Mouse (Mus musculus): ENCODE measurements around the gene Nrg4. TPM values are rescaled to one million over a fixed set of nuclear protein-coding genes. Genes with fewer than 3 reads are reported as not detected.

The Nrg4 gene
- polyA plus RNA-seq, 1 experiment: 0.19 TPM

GRCm38 (mm10) chr9:55361969-55362368 lies 35.3 kb upstream of the Nrg4 start:
- H3K4me3 ChIP-seq: no peak overlapping the region
- H3K4me2 ChIP-seq (ENCODE audit: low read depth): peak overlapping the region; percentile 32
- no peak for TF ChIP-seq MYOD1 (IDR thresholded peaks at IDR 0.05; ENCODE audit: control insufficient read depth in 1 of 3, insufficient read length in 2 of 3, low read depth in 2 of 3)
- no peak for TF ChIP-seq USF1 (IDR thresholded peaks at IDR 0.05; ENCODE audit: low read depth)
- no peak for TF ChIP-seq TCF12 (IDR thresholded peaks at IDR 0.05; ENCODE audit: insufficient read depth, poor library complexity, severe bottlenecking)
- TF ChIP-seq TCF3 (IDR thresholded peaks at IDR 0.05; ENCODE audit: insufficient read length, low read depth): no peak
- TF ChIP-seq E2F4 (IDR thresholded peaks at IDR 0.05; ENCODE audit: insufficient read depth): no peak
- no peak for TF ChIP-seq SRF (IDR thresholded peaks at IDR 0.05; ENCODE audit: control insufficient read depth, insufficient read length, low read depth)
- no peak for TF ChIP-seq CEBPB (IDR thresholded peaks at IDR 0.05; ENCODE audit: insufficient read depth, poor library complexity, severe bottlenecking)
- TF ChIP-seq POLR2A (IDR thresholded peaks at IDR 0.05; ENCODE audit: insufficient read length, low read depth): no peak
- TF ChIP-seq REST (IDR thresholded peaks at IDR 0.05; ENCODE audit: insufficient read depth, insufficient read length): no peak
- no peak for TF ChIP-seq POLR2AphosphoS2 (IDR thresholded peaks at IDR 0.05; ENCODE audit: insufficient read length, low read depth)
- TF ChIP-seq MYOG (IDR thresholded peaks at IDR 0.05; ENCODE audit: control insufficient read depth in 1 of 3, insufficient read depth in 1 of 3, insufficient read length in 2 of 3, low read depth in 2 of 3): no peak
- TF ChIP-seq MAX (IDR thresholded peaks at IDR 0.05; ENCODE audit: low read depth): no peak
- H3K36me3 ChIP-seq (ENCODE audit: control insufficient read depth, insufficient read depth): no peaks in the 10 kb centered on the region
- H3K27me3 ChIP-seq (ENCODE audit: control insufficient read depth, insufficient read depth, insufficient read length): peaks cover 6% of the 10 kb centered on the region
- H3K79me2 ChIP-seq (ENCODE audit: control insufficient read depth, insufficient read depth): no peaks in the 10 kb centered on the region
- H3ac ChIP-seq (ENCODE audit: control insufficient read depth, insufficient read length): no peak overlapping the region

- peaks cover 6% of the 10 kb centered on the region for H3K27me3 ChIP-seq (ENCODE audit: control insufficient read depth, insufficient read depth, insufficient read length)
- H3K4me2 ChIP-seq (ENCODE audit: low read depth): no peak overlapping the region
- no peak overlapping the region for H3ac ChIP-seq (ENCODE audit: control insufficient read depth, insufficient read length)
- no peak overlapping the region for H3K4me3 ChIP-seq
- H3K36me3 ChIP-seq (ENCODE audit: control insufficient read depth, insufficient read depth): no peaks in the 10 kb centered on the region
- no peak for TF ChIP-seq SRF (IDR thresholded peaks at IDR 0.05; ENCODE audit: control insufficient read depth, insufficient read length, low read depth)
- TF ChIP-seq POLR2A (IDR thresholded peaks at IDR 0.05; ENCODE audit: insufficient read length, low read depth): no peak
- TF ChIP-seq POLR2AphosphoS2 (IDR thresholded peaks at IDR 0.05; ENCODE audit: insufficient read length, low read depth): no peak
- TF ChIP-seq REST (IDR thresholded peaks at IDR 0.05; ENCODE audit: insufficient read depth, insufficient read length): no peak
- TF ChIP-seq MAX (IDR thresholded peaks at IDR 0.05; ENCODE audit: low read depth): no peak
- no peak for TF ChIP-seq CEBPB (IDR thresholded peaks at IDR 0.05; ENCODE audit: insufficient read depth, poor library complexity, severe bottlenecking)
- TF ChIP-seq MYOD1 (IDR thresholded peaks at IDR 0.05; ENCODE audit: control insufficient read depth in 1 of 3, insufficient read length in 2 of 3, low read depth in 2 of 3): no peak
- TF ChIP-seq TCF3 (IDR thresholded peaks at IDR 0.05; ENCODE audit: insufficient read length, low read depth): no peak
- no peaks in the 10 kb centered on the region for H3K79me2 ChIP-seq (ENCODE audit: control insufficient read depth, insufficient read depth)
Measured at GRCm38 (mm10) chr9:55360861-55361260, 34.2 kb upstream of the Nrg4 start.

GRCm38 (mm10) chr9:55360372-55360771 lies 33.7 kb upstream of the Nrg4 start:
- TF ChIP-seq POLR2AphosphoS2 (IDR thresholded peaks at IDR 0.05; ENCODE audit: insufficient read length, low read depth) (no peak), POLR2A (IDR thresholded peaks at IDR 0.05; ENCODE audit: insufficient read length, low read depth) (no peak), MYOD1 (IDR thresholded peaks at IDR 0.05; ENCODE audit: control insufficient read depth in 1 of 3, insufficient read length in 2 of 3, low read depth in 2 of 3) (no peak), CEBPB (IDR thresholded peaks at IDR 0.05; ENCODE audit: insufficient read depth, poor library complexity, severe bottlenecking) (no peak), TCF12 (IDR thresholded peaks at IDR 0.05; ENCODE audit: insufficient read depth, poor library complexity, severe bottlenecking) (no peak)
- no peak overlapping the region for H3K4me3 ChIP-seq
- no peak overlapping the region for H3K4me2 ChIP-seq (ENCODE audit: low read depth)
- H3K79me2 ChIP-seq (ENCODE audit: control insufficient read depth, insufficient read depth): no peaks in the 10 kb centered on the region
- H3ac ChIP-seq (ENCODE audit: control insufficient read depth, insufficient read length): no peak overlapping the region
- no peaks in the 10 kb centered on the region for H3K36me3 ChIP-seq (ENCODE audit: control insufficient read depth, insufficient read depth)
- peaks cover 6% of the 10 kb centered on the region for H3K27me3 ChIP-seq (ENCODE audit: control insufficient read depth, insufficient read depth, insufficient read length)

GRCm38 (mm10) chr9:55357164-55357563 lies 30.5 kb upstream of the Nrg4 start:
- Histone ChIP-seq H3K4me2 (ENCODE audit: low read depth) (no peak overlapping the region), H3K27me3 (ENCODE audit: control insufficient read depth, insufficient read depth, insufficient read length) (peaks cover 6% of the 10 kb centered on the region), H3K79me2 (ENCODE audit: control insufficient read depth, insufficient read depth) (no peaks in the 10 kb centered on the region), H3K36me3 (ENCODE audit: control insufficient read depth, insufficient read depth) (no peaks in the 10 kb centered on the region), H3K4me3 (no peak overlapping the region), H3ac (ENCODE audit: control insufficient read depth, insufficient read length) (no peak overlapping the region)
- no peak for TF ChIP-seq MAX (IDR thresholded peaks at IDR 0.05; ENCODE audit: low read depth)
- TF ChIP-seq USF1 (IDR thresholded peaks at IDR 0.05; ENCODE audit: low read depth): no peak
- TF ChIP-seq REST (IDR thresholded peaks at IDR 0.05; ENCODE audit: insufficient read depth, insufficient read length): no peak
- TF ChIP-seq MYOG (IDR thresholded peaks at IDR 0.05; ENCODE audit: control insufficient read depth in 1 of 3, insufficient read depth in 1 of 3, insufficient read length in 2 of 3, low read depth in 2 of 3): no peak
- no peak for TF ChIP-seq TCF12 (IDR thresholded peaks at IDR 0.05; ENCODE audit: insufficient read depth, poor library complexity, severe bottlenecking)

- Histone ChIP-seq H3K4me2 (ENCODE audit: low read depth) (no peak overlapping the region), H3K4me3 (no peak overlapping the region), H3K36me3 (ENCODE audit: control insufficient read depth, insufficient read depth) (no peaks in the 10 kb centered on the region), H3K79me2 (ENCODE audit: control insufficient read depth, insufficient read depth) (no peaks in the 10 kb centered on the region), H3ac (ENCODE audit: control insufficient read depth, insufficient read length) (no peak overlapping the region), H3K27me3 (ENCODE audit: control insufficient read depth, insufficient read depth, insufficient read length) (peaks cover 10% of the 10 kb centered on the region)
- TF ChIP-seq E2F4 (IDR thresholded peaks at IDR 0.05; ENCODE audit: insufficient read depth) (no peak), REST (IDR thresholded peaks at IDR 0.05; ENCODE audit: insufficient read depth, insufficient read length) (no peak), POLR2AphosphoS2 (IDR thresholded peaks at IDR 0.05; ENCODE audit: insufficient read length, low read depth) (no peak), SRF (IDR thresholded peaks at IDR 0.05; ENCODE audit: control insufficient read depth, insufficient read length, low read depth) (no peak), USF1 (IDR thresholded peaks at IDR 0.05; ENCODE audit: low read depth) (no peak), POLR2A (IDR thresholded peaks at IDR 0.05; ENCODE audit: insufficient read length, low read depth) (no peak), CEBPB (IDR thresholded peaks at IDR 0.05; ENCODE audit: insufficient read depth, poor library complexity, severe bottlenecking) (no peak), TCF3 (IDR thresholded peaks at IDR 0.05; ENCODE audit: insufficient read length, low read depth) (no peak), MYOD1 (IDR thresholded peaks at IDR 0.05; ENCODE audit: control insufficient read depth in 1 of 3, insufficient read length in 2 of 3, low read depth in 2 of 3) (no peak), TCF12 (IDR thresholded peaks at IDR 0.05; ENCODE audit: insufficient read depth, poor library complexity, severe bottlenecking) (no peak), MYOG (IDR thresholded peaks at IDR 0.05; ENCODE audit: control insufficient read depth in 1 of 3, insufficient read depth in 1 of 3, insufficient read length in 2 of 3, low read depth in 2 of 3) (no peak), MAX (IDR thresholded peaks at IDR 0.05; ENCODE audit: low read depth) (no peak)
Measured at GRCm38 (mm10) chr9:55355270-55355834, 28.7 kb upstream of the Nrg4 start.
